Mouse (Mus musculus): ENCODE results near the gene Abi3. TPM values are rescaled to one million over a fixed set of nuclear protein-coding genes. Genes with fewer than 3 reads are reported as not detected.

Abi3 gene
- polyA plus RNA-seq, 1 experiment: 141 TPM

- no peak for TF ChIP-seq POLR2A (IDR thresholded peaks at IDR 0.05; ENCODE audit: borderline replicate concordance, extremely low read depth, low read depth, low read length)
- TF ChIP-seq CTCF (IDR thresholded peaks at IDR 0.05; ENCODE audit: insufficient read depth, low read length): no peak
- Histone ChIP-seq H3K4me3 (replicated peaks; ENCODE audit: extremely low read depth, low read depth, low read length) (no peak overlapping the region), H3K4me1 (ENCODE audit: control insufficient read depth, insufficient read depth, low read length) (no peaks in the 10 kb centered on the region)
- WGBS: 60% methylated on average over 9 of the region's 9 CpGs
- no peak for DNase-seq
Measured at GRCm38 (mm10) chr11:95815412-95815811, 26.9 kb downstream of the Abi3 start.

GRCm38 (mm10) chr11:95814857-95815256 lies 27.4 kb downstream of the Abi3 start:
- no peak overlapping the region for H3K4me3 ChIP-seq (replicated peaks; ENCODE audit: extremely low read depth, low read depth, low read length)
- no peak for TF ChIP-seq CTCF (IDR thresholded peaks at IDR 0.05; ENCODE audit: insufficient read depth, low read length)
- TF ChIP-seq POLR2A (IDR thresholded peaks at IDR 0.05; ENCODE audit: borderline replicate concordance, extremely low read depth, low read depth, low read length): no peak
- DNase-seq: no peak
- no peaks in the 10 kb centered on the region; the same call in 1 of the 2 replicates for H3K4me1 ChIP-seq (ENCODE audit: control insufficient read depth, insufficient read depth, low read length)
- WGBS: 61% methylated on average over 5 of the region's 5 CpGs

GRCm38 (mm10) chr11:95814101-95814500 lies 28.2 kb downstream of the Abi3 start:
- no peak for DNase-seq
- TF ChIP-seq POLR2A (IDR thresholded peaks at IDR 0.05; ENCODE audit: borderline replicate concordance, extremely low read depth, low read depth, low read length): no peak
- TF ChIP-seq CTCF (IDR thresholded peaks at IDR 0.05; ENCODE audit: insufficient read depth, low read length): no peak
- Histone ChIP-seq H3K4me3 (replicated peaks; ENCODE audit: extremely low read depth, low read depth, low read length) (no peak overlapping the region), H3K4me1 (ENCODE audit: control insufficient read depth, insufficient read depth, low read length) (no peaks in the 10 kb centered on the region; the same call in 1 of the 2 replicates)
- WGBS: 94% methylated on average over 2 of the region's 2 CpGs

GRCm38 (mm10) chr11:95812224-95812623 lies 30.1 kb downstream of the Abi3 start:
- DNase-seq: no peak
- no peaks in the 10 kb centered on the region; the same call in 1 of the 2 replicates for H3K4me1 ChIP-seq (ENCODE audit: control insufficient read depth, insufficient read depth, low read length)
- H3K4me3 ChIP-seq (replicated peaks; ENCODE audit: extremely low read depth, low read depth, low read length): no peak overlapping the region
- TF ChIP-seq POLR2A (IDR thresholded peaks at IDR 0.05; ENCODE audit: borderline replicate concordance, extremely low read depth, low read depth, low read length): no peak
- TF ChIP-seq CTCF (IDR thresholded peaks at IDR 0.05; ENCODE audit: insufficient read depth, low read length): no peak
- 53% methylated on average over 4 of the region's 4 CpGs for WGBS

- TF ChIP-seq POLR2A (IDR thresholded peaks at IDR 0.05; ENCODE audit: borderline replicate concordance, extremely low read depth, low read depth, low read length) (no peak), CTCF (IDR thresholded peaks at IDR 0.05; ENCODE audit: insufficient read depth, low read length) (no peak)
- WGBS: 86% methylated on average over 6 of the region's 6 CpGs
Measured at GRCm38 (mm10) chr11:95811741-95812140, 30.5 kb downstream of the Abi3 start.

GRCm38 (mm10) chr11:95810828-95811227 lies 31.4 kb downstream of the Abi3 start:
- Histone ChIP-seq H3K4me1 (ENCODE audit: control insufficient read depth, insufficient read depth, low read length) (no peaks in the 10 kb centered on the region; the same call in 1 of the 2 replicates), H3K4me3 (replicated peaks; ENCODE audit: extremely low read depth, low read depth, low read length) (no peak overlapping the region)
- 68% methylated on average over 7 of the region's 7 CpGs for WGBS
- no peak for DNase-seq
- TF ChIP-seq CTCF (IDR thresholded peaks at IDR 0.05; ENCODE audit: insufficient read depth, low read length) (no peak), POLR2A (IDR thresholded peaks at IDR 0.05; ENCODE audit: borderline replicate concordance, extremely low read depth, low read depth, low read length) (no peak)

More at GRCm38 (mm10) chr11:95811741-95812140, 30.5 kb downstream of the Abi3 start:
- H3K4me1 ChIP-seq (ENCODE audit: control insufficient read depth, insufficient read depth, low read length): no peaks in the 10 kb centered on the region; the same call in 1 of the 2 replicates
- H3K4me3 ChIP-seq (replicated peaks; ENCODE audit: extremely low read depth, low read depth, low read length): no peak overlapping the region
- DNase-seq: no peak

- Histone ChIP-seq H3K4me3 (replicated peaks; ENCODE audit: extremely low read depth, low read depth, low read length) (no peak overlapping the region), H3K4me1 (ENCODE audit: control insufficient read depth, insufficient read depth, low read length) (peaks cover 2% of the 10 kb centered on the region; the same call in 1 of the 2 replicates)
- DNase-seq: no peak
- TF ChIP-seq POLR2A (IDR thresholded peaks at IDR 0.05; ENCODE audit: borderline replicate concordance, extremely low read depth, low read depth, low read length): no peak
- no peak for TF ChIP-seq CTCF (IDR thresholded peaks at IDR 0.05; ENCODE audit: insufficient read depth, low read length)
- 47% methylated on average over 5 of the region's 5 CpGs for WGBS
Measured at GRCm38 (mm10) chr11:95809603-95810002, 32.7 kb downstream of the Abi3 start.

- TF ChIP-seq CTCF (IDR thresholded peaks at IDR 0.05; ENCODE audit: insufficient read depth, low read length): no peak
- no peak for TF ChIP-seq POLR2A (IDR thresholded peaks at IDR 0.05; ENCODE audit: borderline replicate concordance, extremely low read depth, low read depth, low read length)
- Histone ChIP-seq H3K4me3 (replicated peaks; ENCODE audit: extremely low read depth, low read depth, low read length) (no peak overlapping the region), H3K4me1 (ENCODE audit: control insufficient read depth, insufficient read depth, low read length) (peaks cover 2% of the 10 kb centered on the region; the same call in 1 of the 2 replicates)
- WGBS: 26% methylated on average over 5 of the region's 5 CpGs
- DNase-seq: no peak
Measured at GRCm38 (mm10) chr11:95808448-95809011, 33.7 kb downstream of the Abi3 start.

GRCm38 (mm10) chr11:95807884-95808283 lies 34.4 kb downstream of the Abi3 start:
- 96% methylated on average over 5 of the region's 5 CpGs for WGBS
- TF ChIP-seq POLR2A (IDR thresholded peaks at IDR 0.05; ENCODE audit: borderline replicate concordance, extremely low read depth, low read depth, low read length): no peak
- no peak for TF ChIP-seq CTCF (IDR thresholded peaks at IDR 0.05; ENCODE audit: insufficient read depth, low read length)
- H3K4me1 ChIP-seq (ENCODE audit: control insufficient read depth, insufficient read depth, low read length): peaks cover 2% of the 10 kb centered on the region; the same call in 1 of the 2 replicates
- no peak for DNase-seq
- no peak overlapping the region for H3K4me3 ChIP-seq (replicated peaks; ENCODE audit: extremely low read depth, low read depth, low read length)

- WGBS: 34% methylated on average over 3 of the region's 3 CpGs
- TF ChIP-seq POLR2A (IDR thresholded peaks at IDR 0.05; ENCODE audit: borderline replicate concordance, extremely low read depth, low read depth, low read length) (no peak), CTCF (IDR thresholded peaks at IDR 0.05; ENCODE audit: insufficient read depth, low read length) (no peak)
- H3K4me1 ChIP-seq (ENCODE audit: control insufficient read depth, insufficient read depth, low read length): peaks cover 2% of the 10 kb centered on the region; the same call in 1 of the 2 replicates
- no peak for DNase-seq
- no peak overlapping the region for H3K4me3 ChIP-seq (replicated peaks; ENCODE audit: extremely low read depth, low read depth, low read length)
Measured at GRCm38 (mm10) chr11:95805527-95805926, 36.7 kb downstream of the Abi3 start.

Measured in lung, adult 2 months (tissue).